11 mouse cellular contexts compared by ENCODE assay signal in the genomic region with DNA sequence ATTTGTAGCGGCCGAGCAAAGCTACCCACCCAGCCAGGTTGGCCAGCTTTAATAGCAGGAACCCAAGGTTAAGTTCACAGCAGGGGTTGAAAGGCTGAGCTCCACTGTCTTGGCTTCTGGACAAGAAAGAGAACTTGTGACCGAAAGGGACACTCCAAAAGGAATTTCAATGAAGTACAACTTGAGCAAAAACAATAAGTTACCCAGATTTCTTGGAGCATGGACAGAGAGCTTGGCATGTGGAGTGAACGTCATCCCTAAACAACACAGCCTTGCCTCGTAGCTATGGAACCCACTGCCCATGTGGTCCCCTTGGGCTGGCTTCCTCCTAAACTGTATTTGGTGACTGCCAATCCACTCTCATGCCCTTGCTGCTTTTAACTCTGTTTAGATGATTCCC.
DNase-seq lines count a peak whose midpoint lies in the region; ATAC-seq and TF ChIP-seq lines count a peak whose summit lies in the region.
"Had no signal": no experiment of that assay in that cellular context is flagged by ENCODE, and none has a peak within 500 bp of the region (broad histone marks: within the 10 kb centered on the region; RNA-seq: fewer than 3 reads in every experiment).

No protein-coding gene starts in this region.

- no peaks in the 10 kb centered on the region for H3K9me3 ChIP-seq in forebrain, postnatal 0 days (ENCODE audit: low read length)
- H3K9me3 ChIP-seq: liver, embryonic 13.5 days; stomach, embryonic 15.5 days had no signal

- peak; percentile 18 to 45 for DNase-seq in frontal cortex, adult 2 months (ENCODE audit: extremely low spot score in 1 of 2, low spot score in 1 of 2)
- DNase-seq in frontal cortex, postnatal 25 days (ENCODE audit: low spot score in 2 of 2): no peak
- DNase-seq in layer of hippocampus, adult 8-10 months (ENCODE audit: low spot score in 2 of 2): peak; percentile 41 to 65
- no peak for DNase-seq in layer of hippocampus, postnatal 25 days (ENCODE audit: extremely low spot score in 1 of 2, low spot score in 1 of 2)
- DNase-seq in adipocyte (ENCODE audit: low spot score): peak; percentile 44
- peak; percentile 54 for DNase-seq in forebrain, postnatal 0 days
- DNase-seq in thymus, postnatal 4 days: no peak
- DNase-seq: heart, postnatal 36 days; liver, embryonic 13.5 days; thymus, postnatal 25 days had no signal

- H3K4me3 ChIP-seq in forebrain, postnatal 0 days (ENCODE audit: low read depth, low read length): no peak overlapping the region
- H3K4me3 ChIP-seq: liver, embryonic 13.5 days; stomach, embryonic 15.5 days had no signal

- no peaks in the 10 kb centered on the region for H3K36me3 ChIP-seq in forebrain, postnatal 0 days (ENCODE audit: insufficient read depth)
- H3K36me3 ChIP-seq: liver, embryonic 13.5 days; stomach, embryonic 15.5 days had no signal

- no peak overlapping the region for H3K4me2 ChIP-seq in forebrain, postnatal 0 days (ENCODE audit: low read depth)
- H3K4me2 ChIP-seq: liver, embryonic 13.5 days; stomach, embryonic 15.5 days had no signal

- no peak overlapping the region for H3K9ac ChIP-seq in forebrain, postnatal 0 days
- H3K9ac ChIP-seq: liver, embryonic 13.5 days; stomach, embryonic 15.5 days had no signal

- H3K27me3 ChIP-seq in forebrain, postnatal 0 days (ENCODE audit: insufficient read depth, low read length): no peaks in the 10 kb centered on the region
- H3K27me3 ChIP-seq: stomach, embryonic 15.5 days had no signal

- no peaks in the 10 kb centered on the region for H3K4me1 ChIP-seq in forebrain, postnatal 0 days (ENCODE audit: insufficient read depth)
- H3K4me1 ChIP-seq: stomach, embryonic 15.5 days had no signal

- WGBS in forebrain, postnatal 0 days: 39% methylated on average over 5 of the region's 5 CpGs

- TF ChIP-seq CTCF in forebrain, postnatal 0 days (IDR thresholded peaks at IDR 0.05; ENCODE audit: low read depth): no peak

- no peak overlapping the region for H3K27ac ChIP-seq in forebrain, postnatal 0 days (ENCODE audit: low read depth, low read length)
- H3K27ac ChIP-seq: liver, embryonic 13.5 days; stomach, embryonic 15.5 days had no signal

- peak; percentile 93 for ATAC-seq in forebrain, postnatal 0 days

Comparison
In these comparisons a context has a peak if more than half of its experiments do, and no peak if none do; other contexts are left out.
1. DNase-seq: peak in frontal cortex, adult 2 months (2 of 2), layer of hippocampus, adult 8-10 months (2 of 2), adipocyte (single experiment) and forebrain, postnatal 0 days (single experiment); none in frontal cortex, postnatal 25 days (0 of 2), layer of hippocampus, postnatal 25 days (0 of 2) and thymus, postnatal 4 days (single experiment).